Mouse (Mus musculus): Measurements from ENCODE around the gene Celsr1. TPM values are rescaled to one million over a fixed set of nuclear protein-coding genes. Genes with fewer than 3 reads are reported as not detected.

Celsr1 gene
- total RNA-seq, 1 experiment from 2014 or later, result 4.6 TPM

DNA sequence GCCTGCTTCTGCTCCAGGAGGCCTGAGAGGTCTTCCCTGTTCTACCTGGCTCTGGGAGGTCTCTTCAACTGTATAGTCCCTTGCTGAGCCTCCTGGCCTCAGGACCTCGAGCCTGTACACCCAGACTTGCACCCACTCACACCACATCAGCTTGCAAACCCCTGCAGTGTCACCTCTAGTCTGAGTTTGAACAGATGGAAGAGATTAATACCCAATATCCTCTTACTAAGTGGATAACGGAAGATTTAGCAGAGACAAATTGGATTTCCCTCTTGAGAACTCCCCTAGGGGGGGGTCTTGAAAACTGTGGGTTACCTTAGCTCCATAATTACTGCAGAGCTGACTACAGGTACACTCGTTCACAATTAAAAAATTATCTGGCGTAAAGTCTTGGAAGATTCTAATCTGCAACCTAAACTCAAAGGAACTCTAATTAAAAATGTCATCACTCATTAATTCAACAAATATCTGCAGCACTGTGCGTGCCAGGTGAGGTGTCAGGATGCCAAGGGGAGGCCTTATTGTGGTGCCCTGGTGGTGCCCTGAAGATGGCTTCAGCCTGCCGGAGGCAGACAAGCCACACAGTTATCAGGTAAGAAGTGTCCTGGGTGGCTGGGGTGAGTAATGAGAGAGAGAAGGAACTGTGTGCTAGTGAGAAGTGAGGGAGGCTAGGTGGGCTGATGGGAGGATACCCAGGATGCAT, 38.5 kb downstream of the Celsr1 start:
- no peak for DNase-seq

DNA sequence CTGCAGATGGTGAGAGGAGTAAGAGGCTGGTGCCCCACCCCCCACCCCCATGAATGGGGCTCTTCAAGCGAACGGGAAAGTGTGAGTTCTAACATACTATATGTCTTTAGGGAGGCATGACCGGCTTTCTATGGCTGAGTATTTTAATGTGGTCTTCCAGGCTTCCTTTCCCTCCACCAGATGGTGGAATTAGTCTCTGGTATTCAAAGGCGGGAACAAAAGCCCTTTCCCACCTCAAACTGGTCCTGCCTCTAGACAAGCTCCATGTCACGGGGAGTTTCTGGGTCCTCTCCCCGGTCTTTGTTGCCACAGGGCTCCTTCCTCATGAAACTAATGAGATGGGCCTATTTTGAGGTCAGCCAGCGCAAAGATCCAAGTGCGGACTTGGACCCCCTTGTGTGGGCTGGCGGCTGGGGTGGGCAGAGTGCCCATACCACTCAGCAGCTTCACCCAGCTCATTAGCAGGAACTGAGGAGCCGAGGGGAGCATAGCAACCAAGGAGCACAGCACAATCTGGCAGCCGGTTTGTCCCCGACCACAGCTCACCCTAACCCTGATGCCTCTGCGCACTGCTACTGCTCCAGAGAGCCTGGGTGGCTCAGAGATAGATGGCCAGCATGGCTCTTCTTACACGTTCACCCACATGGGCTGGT, 39.5 kb downstream of the Celsr1 start:
- DNase-seq, result no peak

DNA sequence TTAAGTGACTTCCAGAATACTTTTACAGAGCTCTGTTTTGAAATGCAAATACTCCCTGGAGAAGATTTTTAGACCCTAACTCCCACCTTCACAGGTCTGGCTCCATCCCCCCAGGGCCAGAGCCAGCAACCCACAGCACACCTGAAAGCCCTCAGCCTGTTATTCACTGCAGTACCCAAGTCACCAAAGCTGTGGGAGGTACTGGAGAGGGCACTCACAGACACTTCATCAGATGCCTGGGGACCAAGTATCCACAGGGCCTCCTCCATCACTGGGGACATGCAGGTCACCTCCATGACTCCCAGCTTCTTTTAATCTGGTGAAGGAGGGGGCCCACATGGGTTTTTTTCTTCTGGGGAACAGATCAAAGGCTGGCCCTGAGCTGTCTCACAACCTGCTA, 40.2 kb downstream of the Celsr1 start:
- no peak for DNase-seq

DNA sequence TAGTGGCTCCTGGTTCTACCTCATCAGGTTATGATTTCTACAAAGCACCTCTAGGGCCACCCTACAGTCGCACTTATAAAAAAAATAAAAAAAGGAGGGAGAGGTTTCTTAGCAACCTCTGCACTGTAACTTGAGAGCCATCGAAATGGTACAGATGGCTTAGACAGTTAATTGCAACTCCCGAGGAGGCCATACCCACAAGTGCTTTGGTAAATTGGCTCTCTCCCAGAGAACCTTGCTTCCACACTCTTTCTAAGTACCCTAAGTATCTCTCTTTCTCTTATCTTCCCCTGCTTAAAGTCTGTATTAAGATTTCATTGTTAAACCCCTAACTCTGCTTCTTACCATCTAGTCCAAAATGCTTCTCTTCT, 41.5 kb downstream of the Celsr1 start:
- no peak for DNase-seq

DNA sequence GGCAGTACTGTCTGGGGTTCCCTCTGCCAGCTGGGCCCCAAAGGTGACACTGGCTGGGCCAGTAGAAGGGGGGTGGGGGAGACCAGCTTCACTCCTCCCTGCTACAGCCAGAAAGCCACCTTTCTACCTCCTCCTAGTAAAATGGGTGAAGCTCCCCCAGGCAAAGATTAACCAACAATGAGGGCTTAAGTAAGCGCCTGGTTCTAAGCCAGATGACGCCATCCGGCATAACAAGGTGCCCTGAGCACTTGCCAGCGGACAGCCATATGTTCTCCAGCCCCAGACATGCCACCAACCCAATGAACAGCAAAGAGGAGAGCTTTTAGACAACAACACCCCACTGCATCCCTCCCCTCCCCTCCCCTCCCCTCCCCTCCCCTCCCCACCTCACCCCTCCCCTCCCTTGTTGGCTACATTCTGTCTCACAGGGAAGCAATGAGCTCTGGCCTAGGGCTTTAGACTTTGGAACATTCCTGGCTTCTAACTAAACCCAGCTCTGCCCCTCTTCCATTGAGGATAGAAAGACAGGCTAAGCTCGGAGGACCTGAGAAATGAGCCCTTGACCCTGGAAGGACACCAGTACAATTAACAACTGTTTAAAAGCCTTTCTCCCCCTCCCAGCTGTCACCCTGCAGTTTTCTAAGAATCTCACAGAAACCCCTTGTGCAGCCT, 42.0 kb downstream of the Celsr1 start:
- DNase-seq, result peak; percentile 48

DNA sequence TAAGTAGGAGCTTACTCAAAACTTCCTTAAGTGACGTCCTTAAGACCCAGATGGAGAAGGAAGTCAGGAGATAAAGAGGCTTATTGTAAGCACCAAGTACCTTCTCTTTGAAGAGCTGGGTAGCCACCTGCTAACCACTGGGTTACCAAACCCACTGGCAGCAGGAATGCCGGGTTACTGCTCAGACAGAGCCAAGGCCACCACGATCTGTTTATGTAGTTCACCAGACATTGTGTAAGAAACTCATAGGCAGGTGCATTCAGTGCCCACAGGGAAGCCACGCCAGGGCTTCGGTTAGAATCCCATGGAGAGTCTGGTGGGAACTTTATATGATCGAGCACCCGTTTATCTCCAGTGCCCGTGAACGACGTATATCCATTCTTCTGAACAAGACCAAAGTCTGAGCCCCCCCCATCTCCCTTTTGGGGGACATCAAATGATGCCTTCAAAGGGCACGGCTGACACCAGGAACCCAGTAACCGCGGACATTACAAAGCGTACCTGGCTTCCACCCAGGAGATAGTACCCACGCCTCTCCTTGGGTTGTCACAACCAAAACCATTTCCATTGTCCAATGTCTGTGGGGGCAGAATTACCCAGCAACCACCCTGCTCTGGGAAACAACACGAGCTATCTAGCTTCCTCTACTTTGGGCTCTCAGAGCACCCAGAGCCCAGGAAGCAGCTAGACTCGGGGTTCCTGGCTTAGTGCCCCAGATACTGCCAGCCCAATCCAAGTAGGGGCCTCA, 42.7 kb downstream of the Celsr1 start:
- DNase-seq, result no peak

DNA sequence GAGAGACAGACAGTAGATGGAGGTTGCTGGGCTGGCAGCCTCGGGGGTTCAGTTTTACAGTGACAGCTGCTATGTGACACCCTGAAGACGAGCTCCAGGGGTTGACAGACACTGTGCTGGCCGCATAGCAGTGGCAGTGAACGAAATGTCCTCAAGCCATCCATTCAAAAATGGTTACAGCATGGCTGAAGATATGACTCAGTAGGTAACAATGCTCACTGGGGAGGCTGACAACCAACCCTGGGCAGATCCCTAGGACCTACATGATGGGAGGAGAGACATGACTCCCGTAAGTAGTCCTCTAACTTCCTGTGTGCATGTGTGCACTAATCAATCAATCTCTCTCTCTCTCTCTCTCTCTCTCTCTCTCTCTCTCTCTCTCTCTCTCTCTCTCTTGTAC, 45.7 kb downstream of the Celsr1 start:
- no peak for DNase-seq

DNA sequence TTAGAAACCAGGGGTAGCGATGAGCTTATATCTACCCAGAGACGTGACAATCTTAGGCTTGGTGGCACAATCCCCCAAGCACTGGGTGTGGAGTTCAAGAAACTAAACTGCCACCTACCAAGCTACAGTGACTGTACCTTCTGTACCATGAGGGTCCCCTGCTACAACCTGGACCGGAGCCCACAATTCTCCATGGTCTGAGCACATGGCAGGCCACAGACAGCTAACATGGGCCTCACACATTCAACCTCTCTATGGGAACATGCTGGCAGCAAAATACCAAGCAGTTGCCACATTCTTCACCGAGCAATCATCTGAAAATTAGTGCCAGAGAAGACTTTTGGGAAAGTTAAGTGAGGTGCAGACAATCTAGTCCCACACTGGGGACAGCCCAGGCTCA, 47.4 kb downstream of the Celsr1 start:
- no peak for DNase-seq

DNA sequence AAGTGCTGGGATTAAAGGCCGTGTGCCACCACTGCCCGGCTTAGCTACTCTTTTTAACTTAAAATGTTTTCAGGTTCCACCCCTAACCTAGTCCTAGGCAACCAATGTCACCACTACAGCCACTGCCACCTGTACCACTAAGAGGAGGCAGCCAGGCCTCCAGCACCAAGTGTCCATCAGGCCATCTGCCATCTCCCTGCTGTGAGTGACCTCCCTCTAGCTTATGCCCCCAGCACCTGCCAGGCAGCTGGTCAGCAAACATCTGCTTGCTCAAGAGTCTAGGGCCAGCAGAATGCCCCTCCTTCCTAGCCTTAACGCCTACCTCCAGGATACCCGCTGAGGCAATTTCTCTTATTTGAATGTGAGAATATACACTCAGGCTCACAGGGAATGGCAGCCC, 48.0 kb downstream of the Celsr1 start:
- DNase-seq, result no peak

DNA sequence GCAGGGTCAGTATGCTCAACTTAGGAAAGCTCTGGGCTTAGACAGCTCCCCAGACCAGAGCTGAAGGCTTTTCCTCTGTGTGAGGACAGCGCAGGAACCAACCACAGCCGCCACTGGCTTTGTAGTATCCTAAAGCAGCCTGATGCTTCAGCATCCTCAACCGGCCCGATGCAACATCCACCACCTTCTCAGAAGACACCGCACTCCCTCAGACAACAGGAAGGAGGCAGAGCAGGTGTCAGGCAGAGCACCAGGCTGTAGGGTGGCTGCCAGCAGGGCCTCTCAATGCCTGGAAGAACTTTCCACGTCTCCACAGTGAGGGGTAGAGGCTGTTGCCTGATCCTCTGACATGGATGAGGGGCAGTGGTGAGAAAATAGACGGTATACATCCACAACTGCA, 50.4 kb downstream of the Celsr1 start:
- DNase-seq, result no peak

DNA sequence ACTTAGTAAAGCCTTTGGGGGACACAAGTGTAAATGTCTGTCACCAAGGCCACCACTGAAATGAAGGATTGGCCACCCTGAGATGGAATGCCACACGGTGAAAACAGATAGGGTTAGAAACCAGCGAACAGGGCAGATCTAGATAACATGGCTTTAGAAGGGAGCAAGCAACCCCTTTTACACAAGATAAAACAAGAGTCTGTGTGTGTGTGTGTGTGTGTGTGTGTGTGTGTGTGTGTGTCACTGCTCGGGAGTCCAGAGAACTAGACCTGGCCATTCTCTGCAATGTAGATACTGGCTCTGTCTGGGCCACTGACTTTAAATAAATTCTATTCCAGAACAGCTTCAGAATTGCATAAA, 51.2 kb downstream of the Celsr1 start:
- DNase-seq, result no peak

DNA sequence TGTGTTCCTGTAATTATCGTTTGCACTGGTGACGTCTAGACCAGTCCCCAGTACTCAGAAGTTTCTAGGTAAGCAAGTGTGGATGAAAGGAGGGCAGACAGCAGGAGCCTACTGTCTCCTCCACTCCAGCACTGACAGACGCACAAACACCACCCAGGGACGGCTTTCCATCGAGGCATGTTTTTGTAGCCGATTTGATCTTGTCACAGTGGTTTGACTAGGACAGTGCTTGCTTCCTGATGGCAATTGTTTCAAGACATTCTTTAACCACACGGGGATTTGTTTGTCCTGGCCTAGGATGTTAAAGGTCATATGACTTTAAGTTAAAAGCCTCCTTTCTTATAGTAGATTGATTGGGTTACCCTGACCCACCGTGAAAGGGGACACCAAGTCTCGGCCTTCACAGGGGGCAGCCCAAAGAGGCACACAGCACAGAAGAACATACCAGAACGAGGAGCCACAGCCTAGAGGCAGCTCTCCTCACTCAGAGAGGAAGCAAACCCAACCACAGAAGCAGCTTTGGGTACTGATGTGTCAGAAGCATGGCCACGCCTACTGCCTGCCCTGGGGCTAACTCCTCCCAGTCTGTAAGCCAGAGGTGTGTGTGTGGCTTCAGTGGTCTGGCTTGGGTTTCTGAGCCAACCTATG, 51.7 kb downstream of the Celsr1 start:
- DNase-seq, result peak; percentile 51

DNA sequence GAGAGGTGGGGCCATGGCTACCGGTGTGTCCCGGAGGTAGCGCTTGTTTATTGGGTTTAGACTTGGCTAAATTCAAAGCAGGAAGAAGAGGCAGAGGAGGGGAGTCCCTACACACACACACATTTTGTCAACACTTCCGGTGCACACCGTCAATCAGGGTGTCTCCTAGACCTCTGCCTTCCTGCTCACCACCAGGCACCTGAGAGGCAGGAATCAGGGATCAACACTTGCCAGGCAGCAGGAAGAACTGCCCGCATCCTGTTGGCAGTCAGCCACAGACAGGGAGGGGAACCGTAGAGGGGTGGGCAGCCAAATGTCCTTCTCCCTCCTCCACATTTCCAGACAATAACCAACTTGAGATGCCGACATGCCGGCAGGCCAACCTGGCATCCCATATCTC, 56.5 kb downstream of the Celsr1 start:
- DNase-seq, result peak; percentile 39

DNA sequence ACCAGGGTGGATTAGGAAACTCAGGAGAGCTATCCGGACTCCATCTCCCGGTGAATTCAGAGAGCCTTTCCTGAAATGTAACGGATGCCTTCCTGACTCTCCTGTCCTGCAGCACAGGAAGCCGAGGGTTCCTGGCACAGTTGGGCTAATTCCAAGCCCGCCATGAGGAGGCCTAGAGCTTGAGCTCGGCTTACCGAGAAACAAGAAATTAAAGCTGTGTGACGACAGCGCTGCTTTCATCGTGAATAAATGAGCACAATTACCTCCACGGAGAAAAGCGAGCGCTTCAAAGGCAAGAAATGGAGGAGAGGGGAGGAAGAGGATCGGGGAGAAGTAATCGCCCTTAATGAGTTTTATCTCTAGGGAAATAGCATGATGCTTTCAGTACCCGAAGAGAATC, 57.8 kb downstream of the Celsr1 start:
- peak; percentile 32 for DNase-seq

DNA sequence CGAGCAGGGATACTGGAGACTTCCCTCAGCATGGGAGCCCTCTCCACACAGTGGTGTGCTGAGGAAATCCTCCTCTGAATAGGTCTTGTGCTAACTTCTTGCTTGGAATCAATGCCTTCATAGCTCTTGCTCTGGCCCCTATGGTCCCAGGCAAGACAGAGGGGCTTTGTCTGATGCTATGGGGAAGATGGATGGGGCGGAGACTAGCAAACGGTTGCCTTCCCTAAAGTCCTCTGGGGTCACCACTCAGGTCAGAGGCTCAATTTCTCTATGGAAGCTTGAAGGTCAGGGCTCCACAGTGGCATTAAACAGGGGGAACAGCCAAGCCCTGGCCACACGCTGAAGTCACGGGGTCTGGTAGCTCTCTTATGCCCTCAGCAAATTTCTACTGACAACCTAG, 62.0 kb downstream of the Celsr1 start:
- no peak for DNase-seq

DNA sequence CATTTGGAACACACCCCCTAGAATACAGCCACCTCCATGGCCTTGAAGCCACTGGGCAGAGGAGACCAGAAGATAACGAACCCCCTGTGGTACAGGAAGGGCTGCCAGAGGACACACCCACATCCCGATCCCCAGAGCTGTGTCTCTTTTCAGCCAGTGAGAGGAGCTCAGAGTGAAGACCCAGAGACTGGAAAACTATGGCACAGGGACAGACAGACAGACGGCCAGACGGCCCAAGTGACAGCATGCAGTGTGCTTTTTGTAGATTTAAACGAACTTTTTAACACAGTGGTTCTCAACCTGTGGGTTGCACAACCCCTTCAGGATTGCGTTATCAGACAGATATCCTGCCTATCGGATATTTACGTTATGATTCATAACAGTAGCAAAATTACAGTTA, 63.1 kb downstream of the Celsr1 start:
- DNase-seq, result no peak

DNA sequence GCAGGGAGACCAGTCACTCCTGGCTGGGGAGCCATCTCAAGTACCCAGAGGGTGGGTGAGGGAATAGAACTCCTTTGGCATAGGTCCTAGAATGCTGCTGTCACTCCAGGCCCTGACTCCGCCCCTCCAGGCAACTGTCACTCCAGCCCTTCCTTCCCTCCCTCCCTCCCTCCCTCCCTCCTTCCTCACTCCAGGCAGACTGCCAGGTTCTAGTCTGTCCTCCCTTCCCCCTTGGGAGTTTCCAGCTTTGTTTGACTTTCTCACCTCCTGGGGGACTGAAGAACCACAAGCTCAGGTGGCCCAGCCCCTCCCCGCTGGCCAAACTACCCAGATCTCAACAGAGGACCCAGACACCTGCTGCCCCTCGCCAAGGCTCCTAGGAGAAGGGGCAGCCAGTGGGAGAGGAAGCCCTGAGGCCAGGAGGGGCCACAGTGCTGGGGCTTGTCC, 63.8 kb downstream of the Celsr1 start:
- DNase-seq, result peak; percentile 83

DNA sequence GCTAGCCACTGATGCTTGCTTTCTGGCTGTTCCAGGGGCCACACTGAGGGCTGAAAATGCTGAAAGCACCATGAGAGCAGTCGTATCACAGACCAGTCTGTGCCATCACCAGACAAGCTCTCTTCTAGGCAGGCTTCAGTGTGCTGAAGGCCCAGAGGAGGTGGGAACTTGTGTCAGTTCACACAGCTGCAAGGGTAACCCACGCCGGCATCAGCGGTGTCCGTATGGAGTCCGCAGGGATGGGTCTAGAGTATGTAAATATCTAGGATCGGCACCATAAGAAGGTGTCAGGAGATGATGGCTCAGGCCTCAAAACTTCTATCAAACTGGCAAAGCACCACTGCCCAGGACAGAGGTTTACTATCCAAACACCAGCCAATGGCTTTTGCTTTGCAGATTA, 64.3 kb downstream of the Celsr1 start:
- DNase-seq, result no peak

DNA sequence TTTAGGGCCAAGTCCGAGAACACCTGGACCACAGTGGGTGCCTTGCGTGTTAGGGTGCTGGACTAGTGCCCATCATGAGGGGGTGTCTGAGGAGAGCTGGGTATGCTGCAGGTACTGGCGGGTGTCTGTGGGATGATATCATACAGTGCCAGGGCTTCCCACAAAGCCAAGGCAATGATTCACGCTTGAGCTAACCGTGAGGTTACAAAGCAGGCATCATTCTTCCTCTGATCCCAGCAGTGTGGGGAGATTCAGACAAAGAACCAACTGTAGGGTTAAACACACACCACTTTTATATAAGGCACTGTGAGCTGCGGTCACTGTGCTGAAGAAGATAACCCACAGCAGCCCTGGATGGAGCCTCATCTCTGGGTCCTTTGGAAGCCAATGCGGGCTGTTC, 67.5 kb downstream of the Celsr1 start:
- no peak for DNase-seq

DNA sequence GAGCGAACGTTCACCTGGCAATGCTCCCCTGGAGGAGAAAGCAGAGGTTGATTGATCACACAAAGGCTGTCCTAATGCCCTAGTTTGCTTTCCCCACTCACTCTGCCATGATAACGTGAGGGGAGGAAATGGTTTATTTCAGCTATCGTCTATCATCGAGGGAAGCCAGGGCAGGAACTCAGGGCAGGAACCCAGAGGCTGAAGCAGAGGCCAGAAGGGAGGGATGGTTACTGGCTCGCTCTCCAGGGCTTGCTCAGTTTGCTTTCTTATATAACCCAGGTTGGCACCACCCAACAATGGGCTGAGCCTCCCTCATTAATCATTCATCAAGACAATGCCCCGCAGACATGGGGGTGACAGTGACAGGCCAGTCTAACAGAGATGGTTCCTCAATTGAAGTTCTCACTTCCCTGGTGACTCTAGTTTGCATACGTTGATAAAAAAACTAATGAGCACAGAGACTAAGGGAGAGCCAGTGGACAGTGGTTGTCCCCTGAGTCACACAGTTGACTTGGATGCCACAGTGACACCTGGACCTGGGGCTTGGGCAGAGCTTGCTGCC, 70.2 kb downstream of the Celsr1 start:
- DNase-seq, result no peak

DNA sequence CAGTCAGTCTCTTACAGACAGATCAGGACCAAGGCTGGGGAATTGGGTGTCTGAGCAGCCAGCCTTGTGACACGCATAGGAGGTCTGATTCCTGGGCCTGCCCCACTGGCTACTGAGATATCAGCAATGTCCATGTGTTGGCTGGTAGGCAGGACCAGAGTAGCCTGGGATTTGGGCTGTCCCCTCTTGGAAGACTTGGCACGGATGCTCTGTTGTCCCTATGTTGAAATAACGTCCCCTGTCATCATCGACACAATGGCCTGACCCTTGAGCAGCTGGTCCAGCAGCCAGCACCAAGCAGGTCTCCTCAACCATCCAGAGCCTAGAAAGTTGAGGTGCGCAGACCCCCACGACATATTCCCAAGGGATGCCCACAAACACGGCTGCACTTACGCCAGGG, 70.9 kb downstream of the Celsr1 start:
- no peak for DNase-seq

DNA sequence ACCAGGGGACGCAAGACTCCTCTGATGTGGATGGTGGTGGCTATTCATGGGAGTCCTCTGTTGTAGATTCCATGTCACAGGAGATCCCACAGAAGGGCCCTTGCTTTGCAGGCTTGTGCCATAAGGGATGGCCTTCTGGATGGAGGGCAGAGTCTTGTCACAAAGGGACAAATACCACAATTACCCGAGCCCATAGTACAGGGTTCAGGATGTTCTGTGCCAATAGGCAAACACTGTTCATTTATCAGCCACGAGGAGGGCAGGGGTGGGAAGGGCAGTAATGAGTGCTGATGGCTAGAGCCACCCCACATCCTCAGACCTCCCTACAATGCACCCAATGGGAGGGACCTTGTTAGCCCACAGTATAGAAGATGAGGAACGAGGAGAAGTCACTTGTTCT, 71.9 kb downstream of the Celsr1 start:
- DNase-seq, result no peak
